Mouse (Mus musculus): ENCODE data around the gene Ssh3. TPM values are rescaled to one million over a fixed set of nuclear protein-coding genes. Genes with fewer than 3 reads are reported as not detected.

The Ssh3 gene
- polyA plus RNA-seq, 1 experiment from 2014 or later, result 18.1 TPM

GRCm38 (mm10) chr19:4244775-4245174 is 24.2 kb downstream of the Ssh3 start:
- 0 out of 2 replicates have a peak, but pooled peaks have one; percentile 39 for ATAC-seq
- WGBS, result 71% methylated on average over 6 of the region's 6 CpGs
- Histone ChIP-seq H3K36me3 (ENCODE audit: control insufficient read depth, insufficient read depth) (no peaks in the 10 kb centered on the region), H3K4me2 (replicated peaks; ENCODE audit: low read depth) (no peak overlapping the region), H3K9me3 (ENCODE audit: control insufficient read depth) (no peaks in the 10 kb centered on the region), H3K4me1 (replicated peaks; ENCODE audit: control insufficient read depth, insufficient read depth, low read length) (no peaks in the 10 kb centered on the region), H3K4me3 (ENCODE audit: low read depth, low read length) (no peak overlapping the region), H3K27ac (ENCODE audit: low read depth, low read length) (no peak overlapping the region), H3K9ac (ENCODE audit: low read depth, low read length) (no peak overlapping the region), H3K27me3 (replicated peaks; ENCODE audit: control insufficient read depth, insufficient read depth, low read length) (no peaks in the 10 kb centered on the region)
- no peak for TF ChIP-seq CTCF (IDR thresholded peaks at IDR 0.05; ENCODE audit: low read depth)

GRCm38 (mm10) chr19:4242416-4242815 is 26.6 kb downstream of the Ssh3 start:
- no peak for ATAC-seq
- Histone ChIP-seq H3K27ac (ENCODE audit: low read depth, low read length) (no peak overlapping the region), H3K4me1 (replicated peaks; ENCODE audit: control insufficient read depth, insufficient read depth, low read length) (no peaks in the 10 kb centered on the region), H3K27me3 (replicated peaks; ENCODE audit: control insufficient read depth, insufficient read depth, low read length) (no peaks in the 10 kb centered on the region), H3K4me3 (ENCODE audit: low read depth, low read length) (no peak overlapping the region), H3K9ac (ENCODE audit: low read depth, low read length) (no peak overlapping the region), H3K4me2 (replicated peaks; ENCODE audit: low read depth) (no peak overlapping the region), H3K36me3 (ENCODE audit: control insufficient read depth, insufficient read depth) (no peaks in the 10 kb centered on the region), H3K9me3 (ENCODE audit: control insufficient read depth) (no peaks in the 10 kb centered on the region)
- WGBS, result 69% methylated on average over 3 of the region's 3 CpGs
- TF ChIP-seq CTCF (IDR thresholded peaks at IDR 0.05; ENCODE audit: low read depth), result peak; percentile 55

- H3K9me3 ChIP-seq (ENCODE audit: control insufficient read depth), result no peaks in the 10 kb centered on the region
- no peak for ATAC-seq
- 59% methylated on average over 8 of the region's 8 CpGs for WGBS
- no peak overlapping the region for H3K4me3 ChIP-seq (ENCODE audit: low read depth, low read length)
- H3K4me2 ChIP-seq (replicated peaks; ENCODE audit: low read depth), result no peak overlapping the region
- no peak for TF ChIP-seq CTCF (IDR thresholded peaks at IDR 0.05; ENCODE audit: low read depth)
- H3K36me3 ChIP-seq (ENCODE audit: control insufficient read depth, insufficient read depth), result no peaks in the 10 kb centered on the region
- no peak overlapping the region for H3K27ac ChIP-seq (ENCODE audit: low read depth, low read length)
- H3K9ac ChIP-seq (ENCODE audit: low read depth, low read length), result no peak overlapping the region
- H3K27me3 ChIP-seq (replicated peaks; ENCODE audit: control insufficient read depth, insufficient read depth, low read length), result no peaks in the 10 kb centered on the region
- no peaks in the 10 kb centered on the region for H3K4me1 ChIP-seq (replicated peaks; ENCODE audit: control insufficient read depth, insufficient read depth, low read length)
Measured at GRCm38 (mm10) chr19:4240247-4240668, 28.7 kb downstream of the Ssh3 start.

DNA sequence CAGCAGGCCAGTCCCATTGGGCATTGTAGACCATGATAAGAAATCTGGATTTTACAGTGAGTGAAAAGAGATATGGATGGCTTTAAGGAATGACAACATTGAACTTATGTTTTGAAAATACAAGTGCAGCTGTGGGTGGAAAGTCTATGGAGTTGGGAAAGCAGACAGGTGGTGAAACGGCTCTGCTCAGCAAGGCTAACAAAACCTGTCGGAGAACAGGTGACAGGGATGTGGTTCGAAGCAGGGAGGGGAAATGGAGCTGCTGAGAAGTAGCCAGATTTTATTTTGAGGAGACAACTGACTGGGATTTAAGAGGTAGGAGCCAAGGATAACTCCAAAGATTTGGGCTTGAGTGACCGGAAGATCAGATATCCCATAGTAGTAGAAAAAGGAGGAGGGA is 34.4 kb downstream of the Ssh3 start:
- no peak overlapping the region for H3K9ac ChIP-seq (ENCODE audit: low read depth, low read length)
- WGBS, result 67% methylated on average over 4 of the region's 4 CpGs
- H3K27ac ChIP-seq (ENCODE audit: low read depth, low read length), result no peak overlapping the region
- no peak for TF ChIP-seq CTCF (IDR thresholded peaks at IDR 0.05; ENCODE audit: low read depth)
- no peak overlapping the region for H3K4me3 ChIP-seq (ENCODE audit: low read depth, low read length)
- no peaks in the 10 kb centered on the region for H3K9me3 ChIP-seq (ENCODE audit: control insufficient read depth)
- H3K36me3 ChIP-seq (ENCODE audit: control insufficient read depth, insufficient read depth), result no peaks in the 10 kb centered on the region
- ATAC-seq, result no peak
- H3K4me2 ChIP-seq (replicated peaks; ENCODE audit: low read depth), result no peak overlapping the region
- H3K4me1 ChIP-seq (replicated peaks; ENCODE audit: control insufficient read depth, insufficient read depth, low read length), result peaks cover 5% of the 10 kb centered on the region; the same call in 1 of the 2 replicates
- H3K27me3 ChIP-seq (replicated peaks; ENCODE audit: control insufficient read depth, insufficient read depth, low read length), result no peaks in the 10 kb centered on the region

- no peak for ATAC-seq
- no peak for TF ChIP-seq CTCF (IDR thresholded peaks at IDR 0.05; ENCODE audit: low read depth)
- H3K9me3 ChIP-seq (ENCODE audit: control insufficient read depth), result no peaks in the 10 kb centered on the region
- 82% methylated on average over 7 of the region's 7 CpGs for WGBS
- peak overlapping the region; percentile 63; the same call in 1 of the 2 replicates for H3K9ac ChIP-seq (ENCODE audit: low read depth, low read length)
- no peaks in the 10 kb centered on the region for H3K27me3 ChIP-seq (replicated peaks; ENCODE audit: control insufficient read depth, insufficient read depth, low read length)
- no peaks in the 10 kb centered on the region for H3K36me3 ChIP-seq (ENCODE audit: control insufficient read depth, insufficient read depth)
- H3K27ac ChIP-seq (ENCODE audit: low read depth, low read length), result peak overlapping the region; percentile 89; the same call in 1 of the 2 replicates
- H3K4me2 ChIP-seq (replicated peaks; ENCODE audit: low read depth), result peak overlapping the region; percentile 84
- H3K4me3 ChIP-seq (ENCODE audit: low read depth, low read length), result no peak overlapping the region
- peaks cover 7% of the 10 kb centered on the region for H3K4me1 ChIP-seq (replicated peaks; ENCODE audit: control insufficient read depth, insufficient read depth, low read length)
Measured at GRCm38 (mm10) chr19:4232651-4233050, 36.3 kb downstream of the Ssh3 start.

DNA sequence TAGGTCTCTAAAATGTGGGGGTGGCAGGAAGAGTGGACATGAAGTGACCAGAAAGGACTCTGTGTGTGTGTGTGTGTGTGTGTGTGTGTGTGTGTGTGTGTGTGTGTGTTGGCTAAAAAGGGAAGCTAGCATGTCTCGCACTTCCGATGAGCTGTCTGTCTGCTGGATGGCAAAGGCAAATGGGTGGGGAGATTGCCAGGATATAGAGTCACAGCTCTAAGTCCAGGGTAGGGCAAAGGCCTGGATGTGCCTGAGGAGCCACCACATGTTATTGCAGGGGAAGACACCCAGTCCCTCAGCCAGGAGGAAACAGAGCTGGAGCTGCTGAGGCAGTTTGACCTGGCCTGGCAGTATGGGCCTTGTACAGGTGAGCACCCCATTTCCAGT is 36.8 kb downstream of the Ssh3 start:
- H3K27ac ChIP-seq (ENCODE audit: low read depth, low read length), result peak overlapping the region; percentile 89
- H3K9me3 ChIP-seq (ENCODE audit: control insufficient read depth), result no peaks in the 10 kb centered on the region
- 18% methylated on average over 2 of the region's 2 CpGs for WGBS
- ATAC-seq, result peak; percentile 65
- no peaks in the 10 kb centered on the region for H3K36me3 ChIP-seq (ENCODE audit: control insufficient read depth, insufficient read depth)
- peak overlapping the region; percentile 63 for H3K9ac ChIP-seq (ENCODE audit: low read depth, low read length)
- peaks cover 7% of the 10 kb centered on the region for H3K4me1 ChIP-seq (replicated peaks; ENCODE audit: control insufficient read depth, insufficient read depth, low read length)
- no peaks in the 10 kb centered on the region for H3K27me3 ChIP-seq (replicated peaks; ENCODE audit: control insufficient read depth, insufficient read depth, low read length)
- TF ChIP-seq CTCF (IDR thresholded peaks at IDR 0.05; ENCODE audit: low read depth), result no peak
- H3K4me3 ChIP-seq (ENCODE audit: low read depth, low read length), result peak overlapping the region; percentile 53
- peak overlapping the region; percentile 84 for H3K4me2 ChIP-seq (replicated peaks; ENCODE audit: low read depth)

Data from intestine, postnatal 0 days (tissue).